Mouse (Mus musculus) cerebellum, postnatal 4 days (tissue): ENCODE results near the gene A930017K11Rik.

Source experiments
- DNase-seq, 2 experiments: peaks; one replicate each; pipeline ENCODE4 v3.0.0; 2022; ENCODE audit warnings: low spot score in 2 of 2, mixed read lengths in 1 of 2

A930017K11Rik gene

DNA sequence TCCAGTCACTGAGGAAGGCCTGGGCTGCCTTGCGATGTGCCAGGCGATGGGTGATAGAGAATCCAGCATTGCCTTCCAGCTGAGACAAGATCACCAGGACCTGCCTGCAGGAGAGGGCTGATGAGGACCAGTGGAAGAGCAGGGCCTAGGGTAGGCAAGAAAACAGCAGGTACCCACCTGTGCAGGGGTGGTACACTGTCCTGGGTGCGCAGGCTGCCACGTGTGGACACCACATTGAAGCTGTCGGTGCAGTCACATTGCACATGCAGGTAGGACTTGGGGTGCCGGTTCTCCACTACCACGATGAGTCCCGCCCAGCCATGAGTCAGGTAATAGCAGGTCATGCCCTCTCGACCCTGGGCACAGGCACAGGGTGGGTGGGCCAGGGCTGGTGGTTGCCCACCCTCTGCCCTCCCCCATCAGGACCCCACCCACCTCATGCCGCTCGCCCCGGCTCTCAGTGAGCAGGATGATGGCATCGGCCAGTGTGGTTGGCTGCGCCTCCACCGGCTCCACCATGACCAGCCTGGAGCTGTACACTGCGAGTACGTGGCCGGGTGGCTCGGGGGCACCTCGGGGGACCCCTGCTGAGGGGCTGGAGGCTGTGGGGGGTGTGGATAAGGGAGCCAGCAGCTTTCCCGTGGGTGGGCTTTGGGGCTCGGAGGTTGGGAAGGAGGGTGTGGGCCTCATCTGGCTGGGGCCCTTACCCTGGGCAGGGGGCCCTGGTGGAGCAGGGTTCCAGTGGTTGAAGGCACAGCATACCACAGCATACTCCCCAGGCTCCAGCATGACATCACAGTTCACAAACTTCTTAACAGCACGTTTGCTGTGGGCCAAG is 7.5 kb upstream of the A930017K11Rik start:
- no peak for DNase-seq

GRCm38 (mm10) chr17:25958771-25959494 is 6.6 kb upstream of the A930017K11Rik start:
- no peak for DNase-seq

- DNase-seq = peak in 1 of 2 experiments; percentile 72
These were observed 5.3 kb upstream of the A930017K11Rik start for GRCm38 (mm10) chr17:25957586-25958051.

DNA sequence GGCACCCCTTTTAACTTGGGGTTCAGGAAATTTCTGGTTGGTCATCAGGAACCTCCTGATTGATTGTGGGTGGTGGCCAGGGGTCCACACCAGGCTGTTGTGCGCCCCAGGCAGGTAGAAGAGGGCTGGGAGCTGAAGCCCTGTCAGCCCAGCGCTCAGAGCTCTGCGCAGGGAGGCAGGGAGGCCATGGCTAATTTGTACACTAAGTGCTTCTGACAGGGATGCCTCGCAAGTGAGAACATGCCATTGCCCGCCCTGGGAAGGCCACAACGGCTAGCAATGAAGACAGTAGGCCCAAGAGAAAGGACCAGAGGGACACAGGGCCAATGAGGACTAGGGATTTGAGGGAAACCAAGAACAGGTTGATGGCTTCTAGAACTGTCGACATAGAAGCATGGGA is 4.3 kb upstream of the A930017K11Rik start:
- no peak for DNase-seq

- peak in 1 of 2 experiments; percentile 68 for DNase-seq
These were observed 3.8 kb upstream of the A930017K11Rik start for GRCm38 (mm10) chr17:25956201-25956600.

- no peak for DNase-seq
These were observed 3.4 kb upstream of the A930017K11Rik start for GRCm38 (mm10) chr17:25955736-25956135.

DNA sequence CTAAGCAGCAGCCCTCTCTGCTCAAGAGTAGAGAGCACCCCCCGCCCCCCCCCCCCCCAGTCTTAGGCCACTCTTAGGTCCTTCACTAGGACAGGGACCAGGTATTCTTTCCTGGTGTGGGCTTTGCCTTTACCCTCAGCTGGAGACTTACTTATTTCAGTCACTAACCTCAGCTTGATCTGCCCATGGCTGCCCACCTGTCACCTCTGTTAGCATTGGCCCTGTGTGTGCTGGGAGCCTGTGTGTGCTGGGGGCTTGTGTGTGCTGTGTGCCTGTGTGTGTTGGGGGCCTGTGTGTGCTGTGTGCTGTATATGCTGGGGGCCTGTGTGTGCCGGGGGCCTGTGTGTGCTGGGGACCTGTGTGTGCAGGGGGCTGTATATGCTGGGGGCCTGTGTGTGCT is 2.3 kb upstream of the A930017K11Rik start:
- no peak for DNase-seq

GRCm38 (mm10) chr17:25953161-25953560 is 796 bp upstream of the A930017K11Rik start:
- DNase-seq = no peak

GRCm38 (mm10) chr17:25951225-25951802 is 1.1 kb downstream of the A930017K11Rik start:
- no peak for DNase-seq

- no peak for DNase-seq
These were observed 1.7 kb downstream of the A930017K11Rik start for GRCm38 (mm10) chr17:25950706-25951105.

DNA sequence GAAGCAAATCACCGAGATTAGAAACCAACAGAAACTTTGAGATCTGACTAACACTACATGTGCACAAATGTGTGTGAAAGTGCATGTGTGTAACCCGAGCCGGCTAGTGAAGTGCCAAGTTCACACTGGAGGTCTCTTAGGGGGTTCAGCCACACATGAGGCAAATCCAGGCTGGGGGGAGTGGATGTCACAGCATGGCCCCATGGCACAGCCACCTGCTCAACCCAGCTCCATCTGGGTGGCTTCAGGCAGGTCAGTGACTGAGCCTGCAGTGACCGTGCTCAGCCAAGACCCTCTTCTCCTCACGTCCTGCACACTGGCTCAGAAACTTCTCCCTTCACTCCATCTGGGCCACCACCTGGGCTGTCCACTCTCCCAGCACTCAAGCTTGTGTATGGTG is 2.4 kb downstream of the A930017K11Rik start:
- no peak for DNase-seq

GRCm38 (mm10) chr17:25948051-25948450 is 4.3 kb downstream of the A930017K11Rik start:
- no peak for DNase-seq

DNA sequence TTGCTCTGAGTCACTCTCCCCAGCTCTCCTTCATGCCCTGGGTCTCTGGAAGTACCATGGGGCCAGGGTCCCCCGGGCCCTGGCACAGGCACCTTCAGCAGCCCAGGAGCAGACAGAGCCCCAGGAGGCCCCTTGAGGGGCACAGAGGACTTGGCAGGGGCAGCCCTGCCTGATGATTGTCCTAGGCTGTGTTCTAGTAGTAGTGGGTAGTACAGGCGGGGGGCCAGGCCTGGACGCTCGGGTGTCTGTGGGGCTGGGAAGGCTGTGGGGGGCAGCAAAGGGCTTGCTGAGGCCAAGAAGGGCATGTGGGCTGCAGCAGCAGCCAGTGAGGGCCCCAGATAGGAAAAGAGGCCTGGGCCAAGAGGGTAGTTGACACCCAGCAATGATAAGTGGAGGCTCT is 4.8 kb downstream of the A930017K11Rik start:
- no peak for DNase-seq

- no peak for DNase-seq
These were observed 5.5 kb downstream of the A930017K11Rik start for GRCm38 (mm10) chr17:25946891-25947290.

GRCm38 (mm10) chr17:25946349-25946748 is 6.0 kb downstream of the A930017K11Rik start:
- DNase-seq = no peak

DNA sequence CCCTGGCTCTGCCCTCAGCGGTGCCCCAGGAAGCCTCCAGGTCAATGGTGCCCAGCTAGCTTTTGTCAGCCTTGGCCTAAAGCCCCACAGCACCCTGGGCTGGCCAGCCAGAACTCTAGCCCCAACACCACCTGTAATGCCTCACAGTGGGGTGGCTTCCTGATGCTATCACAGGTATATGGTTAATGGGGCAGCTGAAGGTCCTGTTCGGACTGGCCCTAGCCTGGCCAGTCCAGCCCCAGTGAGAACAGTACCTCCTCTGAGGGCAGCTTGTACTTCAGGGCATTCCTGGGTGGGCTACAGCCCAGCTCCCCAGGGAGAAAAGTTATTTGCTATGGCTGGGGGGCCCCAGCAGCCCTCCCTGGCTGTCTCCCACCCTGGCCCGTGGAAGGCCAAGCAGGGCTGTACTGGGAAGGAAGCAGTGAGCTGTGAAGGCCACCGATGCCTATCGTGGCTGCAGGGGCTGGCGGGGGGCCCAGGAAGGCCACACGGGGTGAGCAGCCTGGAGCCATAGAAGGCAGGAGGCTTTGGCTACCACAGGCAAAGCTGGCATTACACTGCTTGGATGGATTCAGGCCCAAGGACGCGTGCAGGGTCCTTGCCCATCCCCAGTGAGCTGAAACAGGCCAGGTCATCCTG is 6.7 kb downstream of the A930017K11Rik start:
- no peak for DNase-seq

DNA sequence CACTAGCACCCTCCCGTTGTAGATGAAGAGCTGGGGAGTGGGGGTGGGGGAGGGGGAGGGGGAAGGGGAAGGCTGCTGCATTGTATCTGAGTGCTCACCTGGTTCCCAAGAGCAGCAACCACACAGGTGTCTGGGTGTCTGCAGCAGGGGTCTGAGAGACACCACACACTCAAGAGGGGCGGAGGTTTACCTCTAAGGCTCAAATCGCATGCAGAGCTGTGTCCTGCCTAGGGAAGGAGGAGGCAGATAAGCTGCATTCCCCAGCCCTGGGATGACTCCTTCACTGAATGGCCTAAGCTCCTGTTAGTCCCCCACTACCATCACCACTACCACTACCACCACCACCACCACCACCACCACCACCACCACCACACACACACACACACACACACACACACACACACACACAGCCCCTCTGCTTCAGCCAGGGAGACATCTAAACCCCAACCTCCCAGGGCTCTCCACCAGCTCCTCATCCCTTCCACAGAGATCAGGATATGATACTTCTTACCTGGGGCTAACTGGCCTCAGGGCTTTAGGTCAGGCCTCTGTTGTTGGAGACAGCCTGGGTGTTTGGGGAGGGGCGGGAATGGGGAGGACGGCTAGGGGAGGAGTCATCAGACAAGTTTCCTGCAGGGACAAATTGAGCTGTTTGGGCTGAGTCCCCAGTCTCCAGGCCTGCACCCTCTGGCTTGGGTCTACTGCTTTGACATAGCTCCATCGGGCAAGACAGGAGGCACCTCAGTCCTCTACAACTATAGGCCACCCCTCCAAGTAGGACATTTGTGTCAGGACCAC is 7.8 kb downstream of the A930017K11Rik start, which contains the start of the genes Pigq and Nhlrc4:
TSS of gene Pigq (minus strand) at position 571 of the 798 bp plus-strand sequence.
TSS of gene Nhlrc4 (minus strand) at position 596 of the 798 bp plus-strand sequence.
- no peak for DNase-seq

GRCm38 (mm10) chr17:25943769-25944168 is 8.6 kb downstream of the A930017K11Rik start:
- no peak for DNase-seq

DNA sequence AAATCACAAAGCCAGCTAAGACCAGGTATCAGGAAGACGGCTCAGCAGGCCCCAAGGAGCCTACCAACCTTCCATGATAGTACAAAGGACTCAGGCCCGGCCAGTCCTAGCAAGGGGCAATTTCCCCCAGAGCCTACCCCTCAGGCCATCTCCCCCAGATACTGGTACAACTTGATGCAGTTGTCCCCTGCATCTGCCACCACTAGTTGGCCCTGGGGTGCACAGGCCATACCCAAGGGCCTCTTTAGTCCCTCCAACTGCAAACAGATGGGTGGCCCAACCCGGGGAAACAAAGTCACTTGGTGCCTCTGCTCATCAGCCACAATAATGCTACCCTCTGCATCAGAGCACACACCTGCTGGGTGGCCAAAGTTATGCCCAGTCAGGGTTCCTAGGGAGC is 9.1 kb downstream of the A930017K11Rik start:
- DNase-seq = no peak

GRCm38 (mm10) chr17:25942597-25943151 is 9.7 kb downstream of the A930017K11Rik start:
- no peak for DNase-seq
